Mouse (Mus musculus) intestine, postnatal 0 days (tissue): ENCODE data around the gene Ceacam16. TPM values are rescaled to one million over a fixed set of nuclear protein-coding genes. Genes with fewer than 3 reads are reported as not detected.

Experiments used
- ATAC-seq: fragments of 200-750 bp; cut with Nextera tagmentation; 2 replicates; pipeline ENCODE4 v1.8.0; 2017; ENCODE audit warnings: mild to moderate bottlenecking, moderate TSS enrichment, moderate library complexity
- H3K27ac ChIP-seq: fragments of 300-500 bp; sonication (generic); 2 replicates; pipeline ENCODE4 v1.5.1; 2014; ENCODE audit warnings: mild to moderate bottlenecking, low read depth, low read length, moderate library complexity
- H3K27me3 ChIP-seq: fragments of 300-500 bp; sonication (generic); replicated peaks from 2 replicates; pipeline ENCODE4 v1.6.1; 2014; ENCODE audit warnings: low read length, mixed read lengths; ENCODE audit not compliant: control insufficient read depth, insufficient read depth
- H3K36me3 ChIP-seq: fragments of 300-500 bp; sonication (generic); 2 replicates; pipeline ENCODE4 v1.6.1; 2014; ENCODE audit warnings: mild to moderate bottlenecking, moderate library complexity; ENCODE audit not compliant: control insufficient read depth, insufficient read depth
- H3K4me1 ChIP-seq: fragments of 300-500 bp; sonication (generic); replicated peaks from 2 replicates; pipeline ENCODE4 v1.6.1; 2014; ENCODE audit warnings: antibody characterized with exemption, low read length, mixed read lengths; ENCODE audit not compliant: control insufficient read depth, insufficient read depth
- H3K4me2 ChIP-seq: fragments of 300-500 bp; sonication (generic); replicated peaks from 2 replicates; pipeline ENCODE4 v1.6.1; 2014; ENCODE audit warnings: low read depth, mild to moderate bottlenecking, moderate library complexity
- H3K4me3 ChIP-seq: fragments of 300-500 bp; sonication (generic); 2 replicates; pipeline ENCODE4 v1.5.1; 2014; ENCODE audit warnings: low read depth, low read length
- H3K9ac ChIP-seq: fragments of 300-500 bp; sonication (generic); 2 replicates; pipeline ENCODE4 v1.6.1; 2014; ENCODE audit warnings: mild to moderate bottlenecking, low read depth, low read length
- H3K9me3 ChIP-seq: fragments of 300-500 bp; sonication (generic); 2 replicates; pipeline ENCODE4 v1.6.1; 2016; ENCODE audit warnings: mixed run types; ENCODE audit not compliant: control insufficient read depth
- CTCF ChIP-seq: sonication (generic); IDR thresholded peaks from 2 replicates; pipeline ENCODE4 v1.5.1; 2016; ENCODE audit warnings: low read depth, mild to moderate bottlenecking, control low read depth, antibody characterized with exemption, moderate library complexity
- WGBS: fragments of 180-500 bp; shearing (Covaris S2); extraction: QIAGEN DNeasy Blood & Tissue Kit; methylation state at CpG from one replicate; pipeline ENCODE4 v1.1.7; 2014; 5-methylcytosine and 5-hydroxymethylcytosine counted together
- polyA plus RNA-seq: library from polyadenylated mRNA; unstranded; fragments of >200 nt; fragmentation: Nextera tagmentation; extraction: Ambion mirVana; gene quantifications from 2 replicates; pipeline ENCODE4 v1.2.1, GENCODE M21; 2015

The Ceacam16 gene
- polyA plus RNA-seq, 1 experiment from 2014 or later, result not detected

DNA sequence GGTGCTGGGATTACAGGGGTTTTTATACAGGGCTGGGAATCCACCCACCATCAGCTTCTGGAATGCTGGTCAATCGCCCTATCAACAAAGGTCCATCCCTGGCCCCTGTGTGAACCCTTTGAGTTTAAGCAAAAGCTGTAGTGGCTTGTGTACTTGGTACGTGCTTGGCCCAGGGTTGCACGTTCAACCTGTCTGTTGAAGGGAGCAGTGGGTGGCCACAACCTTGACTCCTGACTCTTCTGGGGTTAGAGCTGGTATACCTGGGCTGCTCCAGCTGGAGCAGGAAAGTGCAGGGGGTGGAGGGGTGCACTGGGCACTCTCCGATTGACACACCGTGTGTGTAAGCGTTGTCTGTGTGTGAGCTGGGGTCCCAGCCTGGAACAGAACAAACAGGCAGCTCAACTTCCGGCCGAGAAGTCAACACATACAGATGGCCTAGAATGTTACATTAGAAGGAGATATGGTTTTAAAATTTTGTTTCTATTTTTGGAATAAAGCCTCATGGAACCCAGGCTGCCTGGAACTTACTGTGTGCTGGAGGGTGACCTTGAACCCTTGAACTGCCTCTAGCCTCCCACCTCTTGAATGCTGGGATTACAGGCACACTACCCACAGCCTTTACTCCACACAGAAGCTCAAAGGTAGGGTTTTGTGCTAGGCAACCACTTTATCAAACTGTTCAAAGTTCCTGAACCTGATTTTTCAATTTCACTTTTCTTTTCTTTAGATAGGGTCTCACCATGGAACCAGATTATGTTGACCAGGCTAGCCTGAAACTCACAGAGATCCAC, 4.3 kb upstream of the Ceacam16 start:
- Histone ChIP-seq H3K4me2 (no peak overlapping the region), H3K27me3 (no peaks in the 10 kb centered on the region), H3K4me1 (no peaks in the 10 kb centered on the region), H3K9me3 (no peaks in the 10 kb centered on the region), H3K36me3 (no peaks in the 10 kb centered on the region), H3K9ac (no peak overlapping the region), H3K27ac (peak overlapping the region; percentile 58), H3K4me3 (no peak overlapping the region)
- TF ChIP-seq CTCF, result no peak
- ATAC-seq, result peak; percentile 55
- WGBS, result 63% methylated on average over 8 of the region's 8 CpGs

DNA sequence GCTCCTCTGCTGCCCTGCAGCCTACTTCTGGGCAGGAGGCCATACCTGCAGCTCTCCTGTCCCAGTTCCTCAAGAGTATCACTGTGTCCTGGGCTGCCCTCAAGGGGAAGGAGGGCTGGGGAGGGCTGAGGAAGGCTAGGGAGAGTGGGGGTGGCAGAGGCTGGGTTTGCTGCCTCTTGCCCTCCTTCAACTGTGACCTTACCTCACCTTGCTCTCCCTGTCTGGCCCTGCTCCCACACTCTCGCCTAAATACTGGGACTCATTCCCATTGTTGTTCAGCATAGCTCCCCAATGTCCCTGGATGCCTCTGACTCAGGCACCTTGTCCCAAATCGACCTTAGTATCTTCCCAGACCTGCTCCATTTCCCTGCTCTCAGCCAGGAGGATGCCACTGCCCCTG, 3.1 kb upstream of the Ceacam16 start:
- ATAC-seq, result no peak
- H3K4me2 ChIP-seq, result no peak overlapping the region

DNA sequence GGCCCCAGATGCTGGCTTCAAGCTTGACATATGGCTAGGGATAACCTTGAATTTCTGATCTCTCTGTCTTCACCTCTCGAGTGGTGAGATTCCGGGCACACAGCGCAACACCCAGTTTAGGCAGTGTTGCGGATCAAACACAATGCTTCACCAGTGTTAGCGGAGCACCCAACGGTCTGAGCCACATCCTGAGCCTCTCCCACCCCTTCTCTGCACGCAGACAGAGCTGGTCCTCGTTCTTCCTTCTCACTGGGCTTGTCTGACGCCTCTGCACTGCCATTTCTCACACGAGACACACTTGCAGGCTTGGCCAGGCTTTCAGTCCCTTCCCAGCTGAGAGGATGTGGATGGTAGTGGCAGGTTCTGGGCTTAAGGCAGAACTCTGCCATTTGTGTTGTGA, 1.4 kb downstream of the Ceacam16 start:
- H3K36me3 ChIP-seq, result no peaks in the 10 kb centered on the region
- H3K4me1 ChIP-seq, result no peaks in the 10 kb centered on the region
- H3K9me3 ChIP-seq, result no peaks in the 10 kb centered on the region
- H3K4me2 ChIP-seq, result no peak overlapping the region
- WGBS, result 71% methylated on average over 10 of the region's 10 CpGs
- H3K4me3 ChIP-seq, result no peak overlapping the region
- ATAC-seq, result no peak
- H3K27ac ChIP-seq, result no peak overlapping the region
- no peak overlapping the region for H3K9ac ChIP-seq
- H3K27me3 ChIP-seq, result 0 out of 2 replicates have a peak, but pooled peaks cover 3% of the 10 kb centered on the region
- no peak for TF ChIP-seq CTCF

More for the DNA sequence above, 3.1 kb upstream of the Ceacam16 start:
- Histone ChIP-seq H3K9me3 (no peaks in the 10 kb centered on the region), H3K4me1 (no peaks in the 10 kb centered on the region), H3K36me3 (no peaks in the 10 kb centered on the region), H3K27ac (no peak overlapping the region), H3K27me3 (no peaks in the 10 kb centered on the region), H3K9ac (no peak overlapping the region), H3K4me3 (no peak overlapping the region)
- TF ChIP-seq CTCF, result no peak
- WGBS, result 45% methylated on average over 2 of the region's 2 CpGs

DNA sequence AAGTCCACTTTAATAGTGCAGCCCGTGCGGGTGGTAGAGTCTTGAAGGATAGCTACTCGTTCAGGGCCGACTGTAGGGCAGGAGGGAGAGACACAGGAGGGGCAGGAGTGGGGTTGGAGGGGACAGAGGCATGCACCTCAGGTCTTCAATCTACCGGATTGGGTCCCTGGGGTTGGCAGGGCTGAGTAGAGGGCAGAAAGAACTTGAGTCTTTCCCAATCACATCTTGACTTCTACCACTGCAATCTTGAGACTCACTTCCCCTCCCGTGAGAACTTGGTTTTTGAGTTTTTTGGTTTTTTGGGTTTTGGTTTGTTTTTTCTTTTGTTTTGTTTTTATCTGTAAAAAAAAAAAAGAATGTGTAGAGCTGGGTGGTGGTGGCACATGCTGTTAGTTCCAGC, 4.8 kb downstream of the Ceacam16 start:
- ATAC-seq, result no peak
- no peak overlapping the region for H3K27ac ChIP-seq
- 91% methylated on average over 6 of the region's 6 CpGs for WGBS
- no peak for TF ChIP-seq CTCF
- no peaks in the 10 kb centered on the region for H3K9me3 ChIP-seq
- no peak overlapping the region for H3K4me3 ChIP-seq
- no peak overlapping the region for H3K9ac ChIP-seq
- no peaks in the 10 kb centered on the region for H3K4me1 ChIP-seq
- no peaks in the 10 kb centered on the region for H3K36me3 ChIP-seq
- H3K4me2 ChIP-seq, result no peak overlapping the region
- H3K27me3 ChIP-seq, result peaks cover 24% of the 10 kb centered on the region

DNA sequence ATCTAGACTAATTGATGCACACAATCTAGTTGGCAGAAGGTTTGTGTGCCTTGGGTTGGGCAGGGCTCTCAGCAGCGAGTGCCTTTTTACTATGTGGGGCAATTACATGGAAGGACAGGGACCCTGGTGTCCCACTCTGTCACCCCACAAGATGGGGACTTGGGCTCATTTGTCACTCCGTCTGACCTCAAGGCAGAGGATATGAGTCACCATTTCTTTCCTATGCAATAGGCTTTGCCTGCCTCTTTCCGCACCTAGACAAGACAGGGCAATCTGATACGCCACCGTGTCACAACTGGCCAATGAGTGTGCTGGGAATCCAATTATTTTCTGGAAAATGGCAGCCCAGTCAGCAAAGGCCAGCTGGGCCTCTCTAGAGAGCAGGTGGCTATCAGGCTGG, 5.4 kb downstream of the Ceacam16 start:
- Histone ChIP-seq H3K9ac (no peak overlapping the region), H3K9me3 (no peaks in the 10 kb centered on the region), H3K4me2 (no peak overlapping the region), H3K27ac (no peak overlapping the region), H3K36me3 (no peaks in the 10 kb centered on the region), H3K4me1 (no peaks in the 10 kb centered on the region), H3K27me3 (peaks cover 26% of the 10 kb centered on the region), H3K4me3 (no peak overlapping the region)
- no peak for TF ChIP-seq CTCF
- WGBS, result 71% methylated on average over 5 of the region's 5 CpGs
- ATAC-seq, result no peak

DNA sequence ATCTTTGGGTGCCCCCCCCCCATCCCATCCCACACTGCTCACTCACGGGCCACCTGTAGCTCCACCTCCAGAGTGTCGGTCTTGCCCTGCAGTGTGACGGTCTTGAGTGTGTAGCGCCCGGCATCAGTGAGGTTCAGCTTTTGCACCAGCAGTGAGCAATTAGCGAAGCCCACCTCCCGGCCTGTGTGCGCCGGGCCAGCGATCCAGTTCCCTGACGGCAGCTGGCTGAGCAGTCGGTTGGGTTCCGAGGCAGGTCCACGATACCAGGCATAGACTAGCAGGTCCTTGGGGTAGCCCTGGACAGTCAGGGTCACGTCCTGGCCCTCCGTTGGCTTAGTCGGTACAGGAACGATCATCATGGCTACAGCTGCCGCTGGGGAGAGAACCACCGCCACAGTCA, 7.6 kb downstream of the Ceacam16 start:
- Histone ChIP-seq H3K27ac (no peak overlapping the region), H3K4me3 (no peak overlapping the region), H3K9ac (no peak overlapping the region), H3K4me2 (no peak overlapping the region), H3K27me3 (peaks cover 27% of the 10 kb centered on the region), H3K36me3 (no peaks in the 10 kb centered on the region), H3K4me1 (no peaks in the 10 kb centered on the region), H3K9me3 (no peaks in the 10 kb centered on the region)
- no peak for ATAC-seq
- 86% methylated on average over 20 of the region's 20 CpGs for WGBS
- TF ChIP-seq CTCF, result no peak
